Mouse (Mus musculus) embryonic fibroblast, embryonic 13.5 days (primary cell): ENCODE measurements at regions not wholly inside any gene's neighbourhood (a gene's known extent, or its start where the extent isn't known, plus 50 kb on each side); places are given as distances from the start of the nearest gene placed in this dataset.

ENCODE experiments used
- CTCF ChIP-seq: IDR thresholded peaks from 2 replicates; pipeline ENCODE4 v1.5.1; 2011; ENCODE audit warnings: mild to moderate bottlenecking, control low read depth, low read length, moderate library complexity, borderline replicate concordance; ENCODE audit not compliant: insufficient read depth
- POLR2A ChIP-seq: IDR thresholded peaks from 2 replicates; pipeline ENCODE4 v1.6.1; 2011; ENCODE audit warnings: low read depth, mild to moderate bottlenecking, control low read depth, low read length, moderate library complexity

DNA sequence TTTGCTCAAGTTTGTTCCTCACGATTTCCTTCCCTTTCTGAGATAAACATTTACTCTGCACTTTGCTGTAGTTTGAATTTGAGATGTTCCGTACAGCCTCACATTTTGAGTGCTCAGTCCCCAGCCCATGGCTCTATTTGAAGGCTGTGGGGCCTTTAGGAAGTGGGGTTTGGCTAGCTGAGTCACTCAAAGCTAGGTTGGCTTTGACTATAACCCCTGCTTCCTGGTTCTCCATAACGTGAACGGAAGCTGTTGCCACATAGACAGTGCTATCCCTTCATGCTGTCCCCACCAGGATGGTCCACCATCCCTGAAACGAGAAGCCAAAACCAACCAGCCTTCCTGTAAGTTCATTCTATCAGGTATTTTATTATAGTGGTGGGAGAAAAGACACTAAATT, 111.1 kb downstream of the Evx1 start:
- TF ChIP-seq POLR2A = no peak
- no peak for TF ChIP-seq CTCF
